Mouse (Mus musculus) embryonic fibroblast, embryonic 13.5 days (primary cell): ENCODE measurements around the gene Psmg1. TPM values are rescaled to one million over a fixed set of nuclear protein-coding genes. Genes with fewer than 3 reads are reported as not detected.
"Not testable (repeated sequence)": the region's sequence is repeated elsewhere in the genome, so short reads cannot be mapped to it uniquely, and the experiment has no call there.

Experiments used
- H3K27ac ChIP-seq: 2 replicates; pipeline ENCODE4 v1.5.1; 2012; ENCODE audit warnings: low read length, control low read depth, inconsistent platforms; ENCODE audit not compliant: insufficient read depth
- H3K4me1 ChIP-seq: 2 replicates; pipeline ENCODE4 v1.6.1; 2011; ENCODE audit warnings: low read length; ENCODE audit not compliant: control insufficient read depth, insufficient read depth
- H3K4me3 ChIP-seq: 2 replicates; pipeline ENCODE4 v1.5.1; 2011; ENCODE audit warnings: mild to moderate bottlenecking, control low read depth, low read length; ENCODE audit not compliant: insufficient read depth
- CTCF ChIP-seq: IDR thresholded peaks from 2 replicates; pipeline ENCODE4 v1.5.1; 2011; ENCODE audit warnings: mild to moderate bottlenecking, control low read depth, low read length, moderate library complexity, borderline replicate concordance; ENCODE audit not compliant: insufficient read depth
- POLR2A ChIP-seq: IDR thresholded peaks from 2 replicates; pipeline ENCODE4 v1.6.1; 2011; ENCODE audit warnings: low read depth, mild to moderate bottlenecking, control low read depth, low read length, moderate library complexity
- polyA plus RNA-seq: library from polyadenylated mRNA; stranded (reverse); fragments of >200 nt; gene quantifications from 2 replicates; pipeline ENCODE4 v1.2.4, GENCODE M21; 2011; ENCODE audit warnings: low read depth; ENCODE audit not compliant: missing spikeins, insufficient read length

Psmg1 gene
- polyA plus RNA-seq, 1 experiment, result 40.3 TPM

DNA sequence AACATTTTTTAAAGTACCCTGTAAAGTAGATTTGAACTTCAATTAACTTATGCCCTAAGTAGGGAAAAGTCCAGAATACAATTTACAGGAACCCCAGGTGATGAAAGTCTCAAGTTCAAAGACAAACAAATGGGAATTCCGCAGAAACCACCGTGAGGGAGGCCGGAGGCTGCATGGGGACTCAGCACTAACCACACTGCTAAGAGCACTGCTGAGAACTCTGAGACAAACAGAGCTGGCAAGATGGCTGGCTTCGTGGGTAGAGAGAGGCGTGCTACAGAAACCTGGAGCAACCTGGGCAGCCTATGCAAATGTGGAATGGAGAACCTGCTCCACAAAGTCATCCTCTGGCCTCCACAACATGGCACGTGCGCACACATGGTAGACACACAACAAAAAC is 5.4 kb upstream of the Psmg1 start:
- no peak for TF ChIP-seq POLR2A
- TF ChIP-seq CTCF, result no peak
- Histone ChIP-seq H3K27ac (no peak overlapping the region), H3K4me1 (peaks cover 2% of the 10 kb centered on the region; the same call in 1 of the 2 replicates)

DNA sequence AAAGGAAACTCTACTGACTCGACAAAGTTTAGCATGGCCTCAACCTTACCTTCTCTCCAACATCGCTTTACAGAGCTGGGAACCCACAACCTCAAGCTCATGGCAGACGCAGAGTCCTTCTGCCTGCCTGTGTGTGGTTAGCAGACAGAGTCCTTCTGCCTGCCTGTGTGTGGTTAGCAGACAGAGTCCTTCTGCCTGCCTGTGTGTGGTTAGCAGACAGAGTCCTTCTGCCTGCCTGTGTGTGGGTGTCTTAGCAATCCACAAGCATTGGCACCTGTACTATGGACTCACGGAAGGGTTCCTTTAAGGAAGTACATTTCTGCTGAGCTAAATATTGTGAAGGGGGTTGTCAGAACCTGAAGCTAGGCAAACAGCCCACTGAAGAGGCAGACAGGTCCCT is 3.8 kb upstream of the Psmg1 start:
- not testable (repeated sequence) for H3K4me3 ChIP-seq, H3K4me1 ChIP-seq, H3K27ac ChIP-seq

More for the DNA sequence above, 5.4 kb upstream of the Psmg1 start:
- H3K4me3 ChIP-seq, result no peak overlapping the region

DNA sequence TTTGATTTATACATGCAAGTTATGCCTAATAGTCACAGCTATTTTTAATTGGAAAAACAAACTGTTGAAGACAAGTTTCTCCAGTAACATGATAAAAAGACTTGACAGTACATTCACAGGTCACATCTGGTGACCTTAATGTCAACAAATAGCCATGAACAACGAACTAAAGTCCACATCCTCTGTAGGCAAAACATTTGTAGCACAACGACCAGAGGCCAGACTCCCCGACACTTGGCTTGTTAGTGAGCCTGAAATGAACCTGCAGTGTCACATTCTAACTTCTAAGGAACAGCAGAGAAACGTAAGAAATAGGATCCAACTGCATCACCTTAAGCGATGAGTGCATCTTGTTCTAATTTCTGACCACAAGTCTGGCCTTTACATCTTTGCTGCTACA is 1.8 kb upstream of the Psmg1 start:
- no peak for TF ChIP-seq POLR2A
- TF ChIP-seq CTCF, result no peak
- H3K4me1 ChIP-seq, result peaks cover 5% of the 10 kb centered on the region; the same call in 1 of the 2 replicates
- H3K27ac ChIP-seq, result no peak overlapping the region
- H3K4me3 ChIP-seq, result no peak overlapping the region

DNA sequence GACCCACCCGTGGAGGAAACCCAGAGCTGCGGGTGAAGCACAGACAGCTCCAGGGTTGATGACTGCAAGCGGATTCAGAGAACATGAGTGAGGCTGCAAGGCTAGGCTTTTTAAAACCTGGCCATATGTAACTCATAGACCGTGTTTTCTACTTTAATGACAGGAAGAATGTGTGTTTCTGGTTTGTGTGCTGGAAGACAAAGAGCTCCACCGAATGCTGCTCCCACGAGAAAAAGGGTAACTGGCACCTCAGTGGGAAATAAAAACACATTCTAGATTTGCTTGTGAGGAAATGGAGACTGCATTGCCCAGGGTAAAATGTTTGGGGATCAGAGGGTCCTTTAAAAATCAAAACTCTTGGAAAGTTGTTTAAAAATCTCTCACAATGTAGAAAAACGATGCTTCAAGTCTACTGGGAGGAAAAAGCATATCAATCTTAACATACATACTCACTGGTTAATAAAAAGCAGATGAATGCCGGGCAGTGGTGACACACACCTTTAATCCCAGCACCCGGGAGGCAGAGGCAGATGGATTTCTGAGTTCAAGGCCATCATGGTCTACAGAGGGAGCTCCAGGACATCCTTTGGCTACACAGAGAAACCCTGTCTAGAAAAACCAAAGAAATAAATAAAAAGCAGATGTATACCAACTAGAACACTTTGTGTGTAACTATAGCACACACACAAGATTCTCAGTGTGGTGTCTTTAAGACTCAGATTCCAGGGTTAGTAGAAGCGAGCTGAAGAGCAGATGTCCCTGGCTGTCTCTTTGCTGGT is 551 bp upstream of the Psmg1 start:
- Histone ChIP-seq H3K4me3 (peak overlapping the region; percentile 88), H3K4me1 (peaks cover 5% of the 10 kb centered on the region; the same call in 1 of the 2 replicates), H3K27ac (peak overlapping the region; percentile 59)
- no peak for TF ChIP-seq CTCF
- no peak for TF ChIP-seq POLR2A

DNA sequence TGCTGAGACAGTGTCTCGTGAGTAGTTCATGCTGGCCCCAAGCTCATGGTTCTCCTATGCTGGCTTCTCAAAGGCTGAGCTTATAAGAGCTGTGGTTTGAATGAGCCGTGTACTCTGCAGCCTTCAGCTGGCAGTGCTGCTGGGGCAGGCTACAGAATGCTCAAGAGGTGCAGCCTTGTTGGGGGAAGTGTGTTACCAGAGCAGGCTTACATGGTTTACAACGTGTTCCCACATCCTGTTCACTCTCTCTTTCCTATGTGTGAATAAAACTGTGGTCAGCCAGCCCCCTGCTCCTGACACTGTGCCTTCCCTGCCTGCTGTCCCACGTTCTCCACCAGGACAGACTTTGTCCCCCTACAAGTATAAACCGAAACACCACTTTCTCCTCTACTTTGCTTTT is 5.8 kb downstream of the Psmg1 start:
- TF ChIP-seq CTCF (no peak), POLR2A (no peak)
- Histone ChIP-seq H3K4me1 (0 out of 2 replicates have a peak, but pooled peaks cover 2% of the 10 kb centered on the region), H3K27ac (no peak overlapping the region), H3K4me3 (no peak overlapping the region)

DNA sequence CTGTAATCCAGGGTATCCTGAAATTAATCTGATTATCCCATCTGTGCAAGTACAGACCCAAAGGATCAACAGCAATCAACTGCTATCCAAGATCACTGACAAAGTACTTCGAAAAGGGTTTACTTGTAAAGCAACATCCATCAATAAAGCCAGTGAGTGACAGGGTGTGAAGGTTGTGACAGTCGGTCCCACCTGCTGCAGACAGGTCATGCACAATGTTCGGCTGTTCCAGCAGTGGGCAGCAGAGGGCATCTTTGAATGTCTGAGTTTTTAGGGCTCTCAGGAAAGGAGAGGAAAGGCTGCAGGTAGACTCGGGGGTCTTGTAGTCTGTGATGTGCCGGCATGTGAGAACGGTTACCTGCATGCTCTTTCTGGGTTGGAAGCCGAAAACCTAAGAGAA is 7.2 kb downstream of the Psmg1 start:
- no peak for TF ChIP-seq POLR2A
- peak; percentile 43; the same call in 1 of the 2 replicates for TF ChIP-seq CTCF
- Histone ChIP-seq H3K4me3 (no peak overlapping the region), H3K4me1 (no peaks in the 10 kb centered on the region), H3K27ac (no peak overlapping the region)

DNA sequence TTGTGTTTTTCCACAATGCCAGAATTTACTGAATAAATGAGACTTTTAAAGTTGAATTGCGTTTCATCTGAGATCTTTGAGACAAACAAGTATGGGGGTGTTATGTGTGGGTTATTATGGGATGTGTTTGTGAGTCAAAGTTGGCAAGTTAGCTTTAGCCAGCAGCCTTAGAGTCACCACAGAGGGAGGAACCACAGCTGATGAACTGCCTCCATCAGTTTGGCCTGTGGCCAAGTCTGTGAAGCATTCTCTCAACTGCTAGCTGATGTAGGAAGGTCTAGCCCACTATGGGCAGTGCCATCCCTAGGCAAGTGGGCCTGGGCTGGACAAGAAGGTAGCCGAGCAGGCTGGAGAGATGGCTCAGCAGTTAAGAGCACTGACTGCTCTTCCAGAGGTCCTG is 19.9 kb downstream of the Psmg1 start:
- Histone ChIP-seq H3K27ac (no peak overlapping the region), H3K4me1 (no peaks in the 10 kb centered on the region; the same call in 1 of the 2 replicates), H3K4me3 (no peak overlapping the region)
- TF ChIP-seq POLR2A, result no peak

DNA sequence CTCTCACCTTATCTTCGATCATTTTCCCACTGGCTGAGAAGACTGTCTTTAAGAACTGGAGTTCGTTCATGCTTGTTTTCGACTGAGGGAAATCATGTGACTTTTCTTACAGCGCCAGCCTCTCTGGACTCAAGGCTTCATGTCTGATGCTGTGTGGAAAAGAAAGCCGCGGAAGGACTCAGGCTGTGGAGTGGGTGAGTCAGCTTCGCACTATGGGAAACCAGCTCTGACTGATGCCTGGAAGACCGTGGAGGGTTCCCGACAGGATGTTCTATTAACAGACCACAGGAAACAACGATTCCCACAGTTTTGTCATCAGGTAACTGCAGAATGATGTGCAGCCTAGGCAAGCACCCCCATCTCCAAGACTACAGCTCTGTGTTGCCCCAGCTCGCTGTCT is 23.3 kb downstream of the Psmg1 start:
- Histone ChIP-seq H3K4me3 (no peak overlapping the region), H3K27ac (no peak overlapping the region), H3K4me1 (no peaks in the 10 kb centered on the region; the same call in 1 of the 2 replicates)
- no peak for TF ChIP-seq POLR2A
- TF ChIP-seq CTCF, result no peak

DNA sequence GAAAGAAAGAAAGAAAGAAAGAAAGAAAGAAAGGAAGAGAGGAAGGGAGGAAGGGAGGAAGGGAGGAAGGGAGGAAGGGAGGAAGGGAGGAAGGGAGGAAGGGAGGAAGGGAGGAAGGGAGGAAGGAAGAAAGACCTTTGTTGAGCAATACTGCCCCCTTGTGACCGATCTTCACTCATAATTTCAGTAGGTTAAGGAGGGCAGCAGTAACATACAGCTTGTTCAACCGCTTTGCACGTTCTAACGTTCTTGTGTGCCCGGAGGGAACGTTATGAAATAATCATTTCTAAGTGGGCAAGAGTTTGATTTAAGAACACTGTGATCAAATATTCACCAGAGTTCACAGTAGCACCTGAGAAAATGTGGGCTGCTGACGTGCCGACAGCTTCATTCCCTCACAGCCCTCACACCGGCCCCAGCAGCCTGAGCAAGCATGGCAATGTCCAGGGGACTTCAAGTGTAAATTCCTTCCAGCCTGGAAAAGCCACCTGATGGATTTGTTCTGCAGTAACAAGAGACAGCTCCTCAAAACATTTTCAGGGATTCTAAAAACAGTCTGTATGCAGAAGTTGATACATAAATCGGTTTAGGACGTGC is 26.2 kb downstream of the Psmg1 start:
- Histone ChIP-seq H3K4me1 (no peaks in the 10 kb centered on the region; the same call in 1 of the 2 replicates), H3K4me3 (no peak overlapping the region), H3K27ac (no peak overlapping the region)
- no peak for TF ChIP-seq CTCF
- TF ChIP-seq POLR2A, result no peak

DNA sequence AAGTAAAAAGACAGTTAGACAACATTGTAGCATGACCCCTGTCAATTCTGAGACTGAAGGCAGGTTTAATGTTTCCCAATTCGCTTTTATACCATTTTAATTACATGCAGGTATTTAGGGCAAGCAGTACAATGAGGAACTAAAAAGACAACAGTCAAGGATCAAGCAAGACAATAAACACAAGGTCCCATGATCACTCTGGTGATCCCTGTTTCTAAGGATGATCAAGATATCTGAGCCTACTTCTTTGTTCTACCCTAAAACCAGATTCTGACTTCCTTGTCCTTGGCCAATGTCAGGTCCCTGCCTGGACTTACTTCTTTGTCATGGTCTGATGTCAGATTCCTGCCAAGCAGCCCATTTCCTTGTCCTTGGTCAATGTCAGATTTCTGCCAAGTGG is 29.3 kb downstream of the Psmg1 start:
- H3K4me1 ChIP-seq, H3K27ac ChIP-seq, H3K4me3 ChIP-seq: not testable (repeated sequence)

DNA sequence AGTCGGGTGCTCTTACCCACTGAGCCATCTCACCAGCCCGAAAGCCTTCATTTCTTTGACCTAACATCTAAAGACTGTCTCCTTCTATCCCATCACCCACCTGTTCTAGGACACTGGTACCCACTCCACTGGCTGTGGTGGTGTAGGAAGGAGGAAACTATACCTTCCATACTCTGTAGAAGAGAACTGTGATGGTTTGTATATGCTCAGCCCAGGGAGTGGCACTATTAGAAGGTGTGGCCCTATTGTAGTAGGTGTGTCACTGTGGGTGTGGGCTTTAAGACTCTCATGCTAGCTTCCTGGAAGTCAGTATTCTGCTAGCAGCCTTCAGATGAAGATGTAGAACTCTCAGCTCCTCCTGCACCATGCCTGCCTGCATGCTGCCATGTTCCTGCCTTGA is 30.1 kb downstream of the Psmg1 start:
- not testable (repeated sequence) for H3K27ac ChIP-seq, H3K4me1 ChIP-seq, H3K4me3 ChIP-seq
